Mouse (Mus musculus) fat pad, adult 2 months (tissue): ENCODE results near the gene Gm10024.
"Not testable (repeated sequence)": the region's sequence is repeated elsewhere in the genome, so short reads cannot be mapped to it uniquely, and the experiment has no call there.

Experiments used
- DNase-seq: peaks from one replicate; pipeline ENCODE4 v3.0.0-alpha.2; 2011; ENCODE audit warnings: low read depth, low spot score; ENCODE audit errors: extremely low read depth

Gene Gm10024

DNA sequence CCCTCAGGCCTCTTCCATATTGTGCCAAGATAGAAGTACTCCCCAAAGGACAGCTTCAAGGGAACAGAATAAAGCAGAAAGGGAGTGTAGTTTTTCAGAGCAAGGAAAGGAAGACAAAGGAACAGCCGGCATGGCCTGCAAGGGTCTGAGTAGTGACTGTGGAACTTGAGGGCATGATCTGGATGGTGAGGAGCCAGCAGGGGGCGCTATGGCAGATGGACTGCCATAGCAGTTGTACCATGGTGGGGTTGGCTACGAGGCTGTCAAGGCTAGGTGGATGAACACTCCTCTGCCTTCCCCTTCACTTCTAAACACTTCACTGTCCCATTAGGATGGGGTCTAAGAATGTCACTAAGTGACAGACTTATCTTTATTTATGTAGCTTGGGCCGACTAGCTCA lies 18.0 kb downstream of the Gm10024 start:
- DNase-seq = no peak

DNA sequence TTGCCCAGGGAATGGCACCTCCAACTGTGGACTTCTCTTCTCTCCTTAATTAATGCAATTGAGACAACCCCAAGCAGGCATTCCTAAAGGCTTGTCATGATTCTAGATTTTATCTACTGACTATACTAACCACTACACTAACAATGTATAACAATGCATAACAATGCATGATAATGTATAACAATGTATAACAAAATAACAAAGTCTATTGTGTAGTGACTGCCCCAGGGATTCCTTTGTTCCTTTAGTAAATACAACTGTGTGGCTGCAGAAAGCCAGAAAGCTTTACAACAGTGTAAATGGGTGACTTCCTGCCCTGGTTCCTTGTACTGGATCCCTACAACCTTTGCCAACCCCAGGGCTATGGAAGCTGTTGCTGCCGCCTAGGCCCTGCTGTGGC lies 24.7 kb downstream of the Gm10024 start:
- no peak for DNase-seq

DNA sequence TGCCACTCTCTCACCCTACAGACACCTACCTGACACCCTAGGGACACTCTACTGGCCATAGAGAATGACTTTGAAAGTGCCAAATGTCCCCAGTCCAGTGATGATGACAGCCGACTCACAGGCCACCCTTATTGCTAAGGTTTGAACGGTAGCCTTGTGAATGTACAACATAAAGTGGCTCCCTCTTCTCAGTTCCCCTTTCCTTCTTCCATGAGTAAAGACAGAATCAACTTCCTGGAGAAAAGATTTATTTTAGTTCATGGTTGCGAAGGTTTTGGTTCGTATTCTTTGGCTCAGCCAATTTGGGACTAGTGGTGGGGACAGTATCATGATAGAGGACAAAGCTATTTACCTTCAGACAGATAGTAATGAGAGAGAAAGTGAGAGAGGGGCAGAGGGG lies 27.7 kb downstream of the Gm10024 start:
- no peak for DNase-seq

DNA sequence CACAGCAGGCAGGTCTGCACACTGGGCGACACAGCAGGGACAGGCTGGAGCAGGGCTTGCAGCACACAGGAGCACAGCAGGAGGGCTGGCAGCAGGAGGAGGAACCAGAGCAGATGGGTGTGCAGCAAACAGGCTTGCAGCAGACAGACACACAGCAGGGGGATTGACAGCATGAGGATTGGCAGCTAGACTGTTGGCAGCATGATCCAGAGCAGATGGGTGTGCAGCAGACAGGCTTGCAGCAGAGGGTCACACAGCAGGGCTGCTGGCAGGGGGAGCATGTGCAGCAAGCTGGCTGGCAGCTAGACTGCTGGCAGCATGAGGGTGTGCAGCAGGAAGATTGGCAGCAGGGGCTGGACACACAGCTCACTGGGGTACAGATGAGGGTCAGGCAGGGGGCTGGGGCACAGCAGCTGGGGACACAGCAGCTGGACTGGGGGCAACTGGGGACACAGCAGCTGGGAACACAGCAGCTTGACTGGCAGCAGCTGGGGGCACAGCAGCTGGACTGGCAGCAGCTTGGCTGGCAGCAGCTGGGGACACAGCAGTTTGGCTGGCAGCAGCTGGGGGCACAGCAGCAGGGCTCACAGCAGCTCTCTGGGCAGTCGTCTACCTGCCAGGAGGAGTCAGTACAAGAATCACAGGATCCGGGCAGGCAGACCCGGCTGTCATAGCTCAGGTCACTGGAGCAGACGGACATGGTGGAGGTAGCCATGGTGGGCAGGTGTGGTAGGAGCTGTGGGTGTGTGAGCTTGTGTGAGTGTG lies 30.8 kb downstream of the Gm10024 start, which contains the start of gene Gm18596:
Gene Gm18596 (minus strand): TSS at position 715 of the 765 bp plus-strand sequence.
- DNase-seq = not testable (repeated sequence)

DNA sequence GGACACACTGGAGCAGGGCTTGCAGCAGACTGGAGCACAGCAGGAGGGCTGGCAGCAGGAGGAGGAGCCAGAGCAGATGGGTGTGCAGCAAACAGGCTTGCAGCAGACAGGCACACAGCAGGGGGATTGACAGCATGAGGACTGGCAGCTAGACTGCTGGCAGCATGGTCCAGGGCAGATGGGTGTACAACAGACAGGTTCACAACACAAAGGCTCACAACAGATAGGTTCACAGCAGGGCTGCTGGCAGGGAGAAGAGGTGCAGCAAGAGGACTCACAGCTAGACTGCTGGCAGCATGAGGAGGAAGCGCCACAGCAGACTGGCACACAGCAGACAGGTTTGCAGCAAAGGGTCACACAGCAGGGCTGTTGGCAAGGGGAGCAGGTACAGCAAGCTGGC lies 39.4 kb downstream of the Gm10024 start:
- DNase-seq = not testable (repeated sequence)

DNA sequence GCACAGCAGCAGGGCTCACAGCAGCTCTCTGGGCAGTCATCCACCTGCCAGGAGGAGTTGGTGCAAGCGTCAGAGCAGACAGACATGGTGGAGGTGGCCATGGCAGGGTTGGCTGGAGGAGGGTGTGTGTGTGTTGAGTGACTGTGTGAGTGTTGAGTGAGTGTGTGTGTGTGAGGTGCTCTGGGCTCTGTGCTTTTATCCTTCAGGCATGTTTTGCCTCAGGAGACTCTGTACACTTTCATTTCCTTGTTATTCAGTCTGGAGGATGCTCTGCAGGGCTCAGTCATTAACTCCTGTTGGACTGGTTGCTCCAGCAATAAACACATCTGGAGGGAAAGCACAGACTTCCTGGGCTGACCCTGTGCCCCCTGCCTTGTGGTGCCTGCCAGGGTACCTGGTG lies 40.0 kb downstream of the Gm10024 start, which contains the start of gene Gm9736:
Gene Gm9736 (minus strand): TSS at position 101 of the 400 bp plus-strand sequence.
- DNase-seq = not testable (repeated sequence)

DNA sequence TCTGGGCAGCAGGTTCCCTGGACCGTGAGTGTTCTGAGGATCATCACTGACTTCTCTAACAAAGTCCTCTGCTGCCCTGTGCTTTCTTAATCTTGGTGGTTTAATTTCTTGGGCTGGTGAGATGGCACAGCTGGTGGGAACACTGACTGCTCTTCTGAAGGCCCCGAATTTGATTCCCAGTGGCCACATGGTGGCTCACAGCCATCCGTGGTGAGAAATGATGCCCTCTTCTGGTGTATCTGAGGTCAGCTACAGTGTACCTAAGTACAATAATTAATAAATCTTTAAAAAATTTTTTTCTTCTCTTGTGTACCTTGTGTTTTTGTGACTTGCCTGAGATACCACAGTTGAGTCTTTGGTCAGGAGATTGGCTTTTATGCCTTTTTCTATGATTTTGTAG lies 41.1 kb downstream of the Gm10024 start:
- DNase-seq = not testable (repeated sequence)

DNA sequence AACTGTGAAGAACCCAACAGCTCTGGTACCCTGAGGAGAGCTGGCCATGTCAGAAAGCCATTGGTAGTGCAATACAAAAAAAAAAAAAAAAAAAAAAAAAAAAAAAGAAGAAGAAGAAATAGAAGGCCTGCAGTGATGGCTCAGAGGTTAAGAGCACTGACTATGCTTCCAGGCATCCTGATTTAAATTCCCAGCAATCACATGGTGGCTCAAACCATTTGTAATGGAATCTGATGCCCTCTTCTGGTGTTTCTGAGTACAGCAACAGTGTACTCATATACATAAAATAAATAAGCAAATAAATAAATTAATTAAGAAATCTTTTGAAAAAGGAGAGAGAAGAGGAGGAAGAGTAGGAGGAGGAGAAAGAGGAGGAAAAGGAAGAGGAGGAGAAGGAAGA lies 42.2 kb downstream of the Gm10024 start:
- no peak for DNase-seq

DNA sequence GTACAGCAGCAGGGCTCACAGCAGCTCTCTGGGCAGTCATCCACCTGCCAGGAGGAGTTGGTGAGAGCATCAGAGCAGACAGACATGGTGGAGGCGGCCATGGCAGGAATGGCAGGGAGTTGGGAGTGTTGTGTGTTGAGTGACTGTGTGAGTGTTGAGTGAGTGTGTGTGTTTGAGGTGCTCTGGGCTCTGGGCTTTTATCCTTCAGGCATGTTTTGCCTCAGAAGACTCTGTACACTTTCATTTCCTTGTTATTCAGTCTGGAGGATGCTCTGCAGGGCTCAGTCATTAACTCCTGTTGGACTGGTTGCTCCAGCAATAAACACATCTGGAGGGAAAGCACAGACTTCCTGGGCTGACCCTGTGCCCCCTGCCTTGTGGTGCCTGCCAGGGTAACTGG lies 48.3 kb downstream of the Gm10024 start, which contains the start of gene Gm3233:
Gene Gm3233 (minus strand): TSS at position 101 of the 400 bp plus-strand sequence.
- not testable (repeated sequence) for DNase-seq
